Mouse (Mus musculus): ENCODE results near the gene Mipep.

Mipep gene

GRCm38 (mm10) chr14:60885361-60885950 is 101.1 kb downstream of the Mipep start:
- DNase-seq: no peak

- DNase-seq: no peak
Observed at GRCm38 (mm10) chr14:60893882-60894281, 109.5 kb downstream of the Mipep start.

- DNase-seq: no peak
Observed at GRCm38 (mm10) chr14:60895172-60896000, 111.0 kb downstream of the Mipep start.

- DNase-seq: no peak
Observed at GRCm38 (mm10) chr14:60898086-60898667, 113.8 kb downstream of the Mipep start.

GRCm38 (mm10) chr14:60904501-60904900 is 120.1 kb downstream of the Mipep start:
- no peak for DNase-seq

DNA sequence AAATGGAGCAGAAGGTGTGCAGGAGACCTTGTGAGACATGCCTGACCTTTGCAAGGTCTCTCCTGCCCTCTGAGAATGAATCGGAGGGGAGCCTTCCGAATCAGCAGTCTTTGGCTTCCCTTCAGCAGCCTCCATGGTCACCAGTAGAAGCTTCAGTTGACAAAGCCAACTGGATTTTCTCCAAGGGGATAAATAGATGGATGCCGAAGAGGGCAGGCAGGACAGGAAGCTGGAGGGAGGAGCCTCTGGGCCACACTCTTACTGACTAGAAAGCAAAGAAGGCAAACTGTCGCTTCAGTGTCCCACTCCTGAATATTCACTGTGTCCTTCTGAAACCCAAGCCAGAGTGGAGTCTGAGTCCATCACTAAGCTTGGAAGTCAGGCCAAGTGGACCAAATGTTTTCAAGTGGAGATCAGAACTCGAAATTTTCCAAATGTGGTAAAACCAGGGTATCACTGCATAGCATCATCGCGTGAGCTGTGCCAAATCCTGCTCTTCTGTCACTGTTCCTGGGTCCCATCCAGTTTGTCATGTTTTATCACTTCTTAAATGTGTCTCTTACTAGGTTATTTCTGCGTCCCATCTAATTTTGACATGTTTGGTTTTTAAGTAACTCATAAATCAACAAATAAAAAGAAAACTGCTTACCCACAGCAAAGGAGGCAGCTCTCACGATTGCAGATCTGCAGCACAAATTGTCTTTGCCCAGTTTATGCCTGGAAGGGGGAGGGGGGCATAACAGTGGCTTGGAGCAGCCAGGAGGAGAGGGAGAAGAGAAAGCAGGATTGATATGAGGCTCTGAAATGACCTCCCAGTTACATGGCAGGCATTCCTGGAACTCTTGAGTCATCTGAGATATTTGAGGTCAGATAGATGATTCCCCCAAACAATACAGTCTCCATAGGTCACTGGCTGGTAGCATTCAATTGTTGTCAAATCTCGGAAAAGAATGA is 122.3 kb downstream of the Mipep start:
- DNase-seq: no peak

GRCm38 (mm10) chr14:60909351-60909750 is 125.0 kb downstream of the Mipep start:
- no peak for DNase-seq

GRCm38 (mm10) chr14:60910506-60911444 is 126.4 kb downstream of the Mipep start:
- DNase-seq: no peak

DNA sequence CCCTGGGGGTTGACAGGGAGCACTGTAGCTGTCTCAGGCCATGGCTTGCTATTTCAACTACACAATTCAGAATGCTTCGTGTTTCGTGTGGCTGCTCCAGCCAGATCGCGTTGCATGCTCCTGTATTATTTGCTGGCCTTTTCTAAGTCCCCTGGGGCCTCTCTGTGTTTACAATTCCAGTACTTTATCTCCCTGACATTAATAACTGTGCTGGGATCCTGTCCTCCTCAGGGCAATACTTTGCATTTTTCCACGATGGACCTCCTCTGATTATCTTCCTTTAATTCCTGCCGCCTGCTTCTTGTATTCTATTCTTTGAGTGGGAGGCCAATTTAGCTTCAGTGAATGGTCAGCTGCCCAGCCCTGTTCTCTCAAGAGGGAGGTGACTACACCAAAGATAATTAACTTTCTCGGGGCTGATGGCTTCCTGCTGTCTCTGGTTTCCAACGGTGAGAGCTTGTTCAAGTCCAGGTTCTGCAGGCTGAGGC is 128.7 kb downstream of the Mipep start:
- no peak for DNase-seq

- no peak for DNase-seq
Observed at GRCm38 (mm10) chr14:60916661-60917060, 132.3 kb downstream of the Mipep start.

- DNase-seq: no peak
Observed at GRCm38 (mm10) chr14:60926011-60926410, 141.6 kb downstream of the Mipep start.

GRCm38 (mm10) chr14:60935705-60936104 is 151.3 kb downstream of the Mipep start:
- no peak for DNase-seq

- no peak for DNase-seq
Observed at GRCm38 (mm10) chr14:60937481-60938039, 153.2 kb downstream of the Mipep start.

All from kidney, adult 11 months (tissue).